In the genomic region with DNA sequence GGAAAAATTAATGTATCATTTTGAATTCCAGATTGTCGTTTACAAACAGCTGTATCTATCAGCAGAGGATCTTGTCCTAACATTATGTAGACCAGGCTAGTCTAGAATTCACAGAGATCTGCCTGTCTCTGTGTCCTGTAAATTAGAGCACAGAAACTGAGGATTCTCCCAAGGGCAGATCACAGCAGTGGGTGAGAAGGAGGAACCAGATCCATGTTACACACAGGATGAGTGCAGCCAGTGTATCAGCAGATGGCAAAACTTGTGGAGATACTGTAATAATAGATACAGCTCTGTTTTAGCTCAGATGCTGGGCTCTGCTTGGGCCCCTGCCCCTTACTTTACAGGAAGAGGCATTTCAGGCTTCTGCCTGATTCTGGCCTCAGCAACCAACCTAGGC, we compare ENCODE assay signal across 21 mouse cellular contexts.
"Had no signal": no experiment of that assay in that cellular context is flagged by ENCODE, and none has a peak within 500 bp of the region (broad histone marks: within the 10 kb centered on the region; RNA-seq: fewer than 3 reads in every experiment).

No protein-coding gene starts in this region.

- H3K27me3 ChIP-seq: heart, embryonic 13.5 days; heart, embryonic 15.5 days; hindbrain, embryonic 13.5 days; hindbrain, embryonic 15.5 days; limb, embryonic 13.5 days; limb, embryonic 15.5 days; liver, embryonic 12.5 days had no signal

- H3K9me3 ChIP-seq: heart, embryonic 10.5 days; heart, embryonic 13.5 days; heart, embryonic 15.5 days; hindbrain, embryonic 13.5 days; hindbrain, embryonic 15.5 days; limb, embryonic 13.5 days; limb, embryonic 15.5 days; liver, embryonic 12.5 days had no signal

- H3K4me3 ChIP-seq: heart, embryonic 10.5 days; heart, embryonic 13.5 days; heart, embryonic 15.5 days; hindbrain, embryonic 13.5 days; hindbrain, embryonic 15.5 days; limb, embryonic 13.5 days; limb, embryonic 15.5 days; liver, embryonic 12.5 days had no signal

- DNase-seq: gastrocnemius, postnatal 14 days; gastrocnemius, postnatal 36 days; heart, adult 11 months; heart, postnatal 14 days; heart, postnatal 36 days; kidney, adult 11 months; kidney, adult 2 months; kidney, postnatal 10 days; kidney, postnatal 25 days; kidney, postnatal 4 days; layer of hippocampus, adult 9-11 months; layer of hippocampus, postnatal 36 days; left cerebral cortex, postnatal 4 days had no signal

- H3K36me3 ChIP-seq: heart, embryonic 10.5 days; heart, embryonic 13.5 days; heart, embryonic 15.5 days; hindbrain, embryonic 13.5 days; hindbrain, embryonic 15.5 days; limb, embryonic 13.5 days; limb, embryonic 15.5 days; liver, embryonic 12.5 days had no signal

- H3K4me1 ChIP-seq: heart, embryonic 10.5 days; heart, embryonic 13.5 days; heart, embryonic 15.5 days; hindbrain, embryonic 13.5 days; hindbrain, embryonic 15.5 days; limb, embryonic 13.5 days; limb, embryonic 15.5 days; liver, embryonic 12.5 days had no signal
